Mouse (Mus musculus) G1E (cell line): ENCODE measurements at regions not wholly inside any gene's neighbourhood (a gene's known extent, or its start where the extent isn't known, plus 50 kb on each side); places are given as distances from the start of the nearest gene placed in this dataset.
"Not testable (repeated sequence)": the region's sequence is repeated elsewhere in the genome, so short reads cannot be mapped to it uniquely, and the experiment has no call there.

Experiments
- ATAC-seq: 2 replicates; pipeline ENCODE4 v1.8.0; 2016; ENCODE audit warnings: mild to moderate bottlenecking; ENCODE audit not compliant: insufficient number of reproducible peaks, poor library complexity, low FRiP score, severe bottlenecking; ENCODE audit errors: extremely low read depth
- DNase-seq: peaks from one replicate; pipeline ENCODE4 v3.0.0; 2012; ENCODE audit warnings: low spot score
- H3K27me3 ChIP-seq: 2 replicates; pipeline ENCODE4 v1.6.1; 2012; ENCODE audit warnings: mild to moderate bottlenecking, low read length, inconsistent platforms; ENCODE audit not compliant: insufficient read depth
- H3K36me3 ChIP-seq: replicated peaks from 2 replicates; pipeline ENCODE3; 2012; ENCODE audit warnings: mild to moderate bottlenecking, inconsistent platforms
- H3K4me1 ChIP-seq: 2 replicates; pipeline ENCODE4 v1.6.1; 2012; ENCODE audit warnings: low read depth, low read length, inconsistent platforms, mixed read lengths; ENCODE audit not compliant: insufficient read depth
- H3K4me3 ChIP-seq: 2 replicates; pipeline ENCODE4 v1.5.1; 2012; ENCODE audit warnings: low read depth, mild to moderate bottlenecking, inconsistent platforms, low read length, moderate library complexity, mixed read lengths
- H3K9me3 ChIP-seq: replicated peaks from 2 replicates; pipeline ENCODE4 v1.6.1; 2012; ENCODE audit warnings: inconsistent platforms
- CTCF ChIP-seq: IDR thresholded peaks from 2 replicates; pipeline ENCODE4 v1.5.1; 2012; ENCODE audit warnings: low read depth, low read length, inconsistent platforms, mixed read lengths
- GATA1 ChIP-seq: IDR thresholded peaks from 2 replicates; pipeline ENCODE4 v1.6.1; 2012; ENCODE audit warnings: borderline replicate concordance, low read length, inconsistent platforms, mixed read lengths
- GATA2 ChIP-seq: IDR thresholded peaks from 2 replicates; pipeline ENCODE4 v1.6.1; 2012; ENCODE audit warnings: low read depth, low read length, inconsistent platforms, borderline replicate concordance
- POLR2AphosphoS5 ChIP-seq: IDR thresholded peaks from 2 replicates; pipeline ENCODE4 v1.6.1; 2012; ENCODE audit warnings: low read depth, low read length, inconsistent platforms; ENCODE audit not compliant: insufficient replicate concordance
- TAL1 ChIP-seq: conservative IDR thresholded peaks from 2 replicates; pipeline ENCODE4 v1.6.1; 2012; ENCODE audit warnings: low read depth, low read length, inconsistent platforms, mixed read lengths

DNA sequence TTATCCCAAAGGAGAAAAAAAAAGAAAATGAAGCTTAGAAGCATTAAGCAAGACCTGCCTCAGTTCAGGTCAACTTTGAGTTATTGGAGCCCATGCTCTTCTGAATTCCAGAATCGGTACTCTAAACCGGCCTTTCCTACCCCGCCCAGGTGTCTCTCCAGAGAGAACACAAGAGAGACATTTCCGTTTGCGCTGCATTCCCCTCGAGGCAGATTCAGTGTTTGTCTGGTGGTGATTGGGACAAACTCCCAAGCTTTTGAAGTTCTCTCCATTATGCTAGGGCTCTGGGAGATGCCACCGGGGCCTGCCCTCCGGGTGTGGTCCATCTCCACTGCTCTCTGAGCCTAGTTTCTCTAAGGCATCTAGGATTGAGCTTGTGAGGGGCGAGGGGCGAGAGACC is 205.8 kb upstream of the Hmga2 start:
- Histone ChIP-seq H3K36me3 (no peaks in the 10 kb centered on the region), H3K4me1 (no peaks in the 10 kb centered on the region), H3K27me3 (no peaks in the 10 kb centered on the region), H3K9me3 (peaks cover 68% of the 10 kb centered on the region), H3K4me3 (no peak overlapping the region)
- DNase-seq (no peak), ATAC-seq (no peak)
- TF ChIP-seq POLR2AphosphoS5 (no peak), GATA2 (no peak), TAL1 (no peak), GATA1 (no peak), CTCF (no peak)

DNA sequence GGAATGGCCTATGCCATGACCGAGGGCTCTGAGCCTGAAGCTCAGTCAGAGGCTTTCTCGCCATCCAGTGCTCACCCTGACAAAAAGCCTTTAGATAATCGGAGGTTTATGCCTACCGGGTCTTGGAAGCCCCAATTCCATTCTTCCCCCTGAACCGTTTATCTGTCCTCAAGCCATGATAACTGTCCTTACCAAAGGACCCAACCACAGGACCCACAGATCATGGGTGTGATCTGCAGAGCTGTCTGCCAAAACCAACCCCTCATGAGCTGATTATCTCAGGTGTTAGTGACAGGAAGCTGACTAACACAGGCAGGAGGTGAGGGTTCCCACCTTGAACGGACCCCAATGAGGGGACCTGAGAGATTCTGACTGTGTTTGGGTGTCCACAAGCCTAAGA is 203.7 kb upstream of the Hmga2 start:
- DNase-seq: no peak

DNA sequence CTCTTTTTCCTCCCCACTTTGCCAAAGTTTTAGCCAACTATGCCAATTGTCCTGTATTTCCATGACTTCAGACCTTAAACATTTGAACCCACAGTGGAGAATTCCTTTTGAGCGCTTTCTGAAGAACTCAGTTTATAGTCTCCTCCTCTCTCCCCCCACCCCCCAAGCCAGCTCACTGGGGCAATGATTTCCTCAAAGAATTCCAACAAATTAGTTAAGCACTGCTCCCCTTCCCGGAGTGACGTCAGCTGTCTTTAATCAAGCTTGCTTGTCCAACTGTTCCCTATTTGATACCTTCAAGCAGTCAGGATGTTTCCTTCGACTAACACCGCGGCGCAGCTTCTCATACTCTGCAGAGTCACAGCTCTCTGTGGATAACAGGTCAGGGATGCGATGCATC is 202.0 kb upstream of the Hmga2 start:
- peaks cover 69% of the 10 kb centered on the region for H3K9me3 ChIP-seq
- ATAC-seq: no peak
- no peaks in the 10 kb centered on the region for H3K4me1 ChIP-seq
- no peak for DNase-seq
- TF ChIP-seq CTCF: no peak
- no peak for TF ChIP-seq TAL1
- TF ChIP-seq POLR2AphosphoS5: no peak
- TF ChIP-seq GATA1: no peak
- no peaks in the 10 kb centered on the region for H3K36me3 ChIP-seq
- no peak overlapping the region for H3K4me3 ChIP-seq
- no peaks in the 10 kb centered on the region for H3K27me3 ChIP-seq

More for the DNA sequence above, 203.7 kb upstream of the Hmga2 start:
- Histone ChIP-seq H3K4me1 (no peaks in the 10 kb centered on the region), H3K36me3 (no peaks in the 10 kb centered on the region), H3K4me3 (no peak overlapping the region), H3K27me3 (no peaks in the 10 kb centered on the region), H3K9me3 (peaks cover 73% of the 10 kb centered on the region)
- no peak for TF ChIP-seq TAL1
- TF ChIP-seq POLR2AphosphoS5: no peak
- no peak for TF ChIP-seq GATA1
- TF ChIP-seq GATA2: no peak
- no peak for TF ChIP-seq CTCF
- ATAC-seq: no peak

DNA sequence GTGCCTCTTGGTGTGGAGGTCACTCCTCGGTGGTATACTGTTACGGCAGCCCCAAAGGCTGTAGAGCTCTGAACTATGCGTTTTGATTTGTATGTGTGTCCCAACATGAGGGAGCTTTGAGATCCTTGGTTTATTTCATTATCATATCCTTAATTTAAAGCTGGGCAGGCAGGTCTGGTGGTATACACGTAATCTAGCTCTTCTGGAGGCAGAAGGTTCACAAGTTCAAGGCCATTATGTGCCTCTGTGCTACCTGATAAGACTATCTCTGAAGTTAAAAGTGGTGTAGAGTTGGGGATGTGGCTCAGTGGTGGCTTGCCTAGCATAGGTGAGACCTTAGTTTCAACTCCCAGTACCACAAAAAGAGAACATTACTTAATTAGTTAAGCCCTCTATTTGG is 199.1 kb upstream of the Hmga2 start:
- no peak for DNase-seq
- no peak for ATAC-seq
- no peak for TF ChIP-seq TAL1
- TF ChIP-seq GATA1: no peak
- TF ChIP-seq POLR2AphosphoS5: no peak
- no peak for TF ChIP-seq CTCF
- no peak for TF ChIP-seq GATA2
- no peaks in the 10 kb centered on the region for H3K36me3 ChIP-seq
- no peaks in the 10 kb centered on the region for H3K4me1 ChIP-seq
- H3K9me3 ChIP-seq: peaks cover 55% of the 10 kb centered on the region
- H3K27me3 ChIP-seq: no peaks in the 10 kb centered on the region
- no peak overlapping the region for H3K4me3 ChIP-seq

DNA sequence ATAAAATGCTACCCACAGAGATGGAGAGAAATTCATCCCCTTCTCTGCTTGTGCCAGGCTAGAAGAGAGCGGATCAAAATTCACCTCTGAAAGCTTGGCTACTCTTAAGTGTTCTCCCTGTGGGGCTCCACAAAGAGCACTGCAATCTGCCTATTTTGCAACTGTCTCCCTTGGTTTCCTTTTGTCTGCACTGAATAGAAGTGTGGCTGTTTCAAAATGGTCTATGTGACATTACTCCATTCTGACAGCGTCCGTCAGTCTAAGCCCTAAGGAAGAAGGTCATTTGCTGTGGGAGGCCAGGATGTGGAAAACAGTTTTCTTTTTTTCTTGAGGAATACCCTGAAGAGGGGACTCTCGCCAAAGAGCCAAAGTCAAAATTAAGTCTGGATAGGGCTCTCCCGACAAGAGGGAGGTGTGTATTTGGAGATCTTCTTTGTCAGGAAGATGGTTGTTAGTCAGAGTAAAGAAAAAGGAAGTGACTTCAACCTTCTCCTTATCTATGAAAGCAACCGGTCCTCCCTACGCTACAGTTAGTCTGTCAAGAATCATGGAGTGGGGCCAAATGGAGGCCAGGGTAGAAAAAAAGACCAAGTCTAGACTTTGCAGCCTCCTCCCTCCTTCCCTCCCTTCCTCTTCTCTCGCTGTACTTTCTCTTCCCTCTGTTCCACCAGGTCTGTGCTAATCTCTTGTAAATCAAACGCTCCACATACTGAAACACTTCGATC is 198.2 kb upstream of the Hmga2 start:
- Histone ChIP-seq H3K36me3 (no peaks in the 10 kb centered on the region), H3K9me3 (peaks cover 55% of the 10 kb centered on the region), H3K27me3 (no peaks in the 10 kb centered on the region), H3K4me1 (no peaks in the 10 kb centered on the region), H3K4me3 (no peak overlapping the region)
- no peak for TF ChIP-seq CTCF
- no peak for TF ChIP-seq TAL1
- TF ChIP-seq GATA1: no peak
- TF ChIP-seq GATA2: no peak
- TF ChIP-seq POLR2AphosphoS5: no peak
- ATAC-seq (no peak), DNase-seq (no peak)

DNA sequence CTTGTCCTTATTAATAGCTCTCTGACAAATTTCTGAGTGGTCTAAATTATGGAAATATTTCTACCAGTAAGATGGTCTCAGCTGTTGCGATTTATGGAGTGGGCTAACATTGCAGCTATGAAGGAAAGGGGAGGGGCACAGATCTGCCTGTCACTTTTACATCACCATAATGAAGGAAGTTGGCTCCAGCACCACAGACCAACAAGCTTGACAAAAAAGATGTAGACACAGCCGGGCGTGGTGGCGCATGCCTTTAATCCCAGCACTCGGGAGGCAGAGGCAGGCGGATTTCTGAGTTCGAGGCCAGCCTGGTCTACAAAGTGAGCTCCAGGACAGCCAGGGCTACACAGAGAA is 191.4 kb upstream of the Hmga2 start:
- not testable (repeated sequence) for H3K27me3 ChIP-seq, H3K4me1 ChIP-seq, DNase-seq, H3K4me3 ChIP-seq, ATAC-seq, H3K36me3 ChIP-seq
- peaks cover 38% of the 10 kb centered on the region for H3K9me3 ChIP-seq
